Mouse (Mus musculus) heart, adult 9 months (tissue): ENCODE measurements around the gene Bmp2k.

Experiments
- DNase-seq, 2 experiments: peaks; one replicate each; pipeline ENCODE4 v3.0.0; 2022; ENCODE audit warnings: low spot score in 2 of 2

The Bmp2k gene

DNA sequence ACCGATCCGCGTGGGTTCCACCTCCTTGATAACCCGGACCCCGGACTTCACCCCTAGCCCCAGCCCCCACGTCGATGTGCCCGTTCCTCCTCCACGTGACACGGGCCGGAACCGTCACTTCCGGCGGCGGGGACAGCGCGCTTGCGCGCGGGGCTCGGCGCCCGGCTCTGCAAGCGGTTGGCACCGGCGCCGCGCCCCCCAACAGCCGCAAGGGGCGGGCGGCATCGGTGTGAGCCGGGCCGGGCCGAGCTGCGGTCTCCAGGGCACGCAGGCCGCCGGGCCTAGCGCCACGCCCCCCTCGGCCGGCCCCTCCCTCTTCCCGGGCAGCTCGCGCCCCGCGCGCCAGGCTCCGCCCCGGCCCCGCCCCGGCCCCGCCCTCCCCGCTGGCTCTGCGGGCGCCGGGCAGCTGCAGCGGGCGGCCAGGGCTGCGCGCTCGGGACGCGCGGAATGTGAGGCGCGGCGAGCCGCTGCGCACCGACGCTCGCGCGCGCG lies at the start of gene Bmp2k:
TSS of gene Bmp2k (plus strand) at position 380 of the 492 bp plus-strand sequence.
- peak; percentile 89 to 91 for DNase-seq

DNA sequence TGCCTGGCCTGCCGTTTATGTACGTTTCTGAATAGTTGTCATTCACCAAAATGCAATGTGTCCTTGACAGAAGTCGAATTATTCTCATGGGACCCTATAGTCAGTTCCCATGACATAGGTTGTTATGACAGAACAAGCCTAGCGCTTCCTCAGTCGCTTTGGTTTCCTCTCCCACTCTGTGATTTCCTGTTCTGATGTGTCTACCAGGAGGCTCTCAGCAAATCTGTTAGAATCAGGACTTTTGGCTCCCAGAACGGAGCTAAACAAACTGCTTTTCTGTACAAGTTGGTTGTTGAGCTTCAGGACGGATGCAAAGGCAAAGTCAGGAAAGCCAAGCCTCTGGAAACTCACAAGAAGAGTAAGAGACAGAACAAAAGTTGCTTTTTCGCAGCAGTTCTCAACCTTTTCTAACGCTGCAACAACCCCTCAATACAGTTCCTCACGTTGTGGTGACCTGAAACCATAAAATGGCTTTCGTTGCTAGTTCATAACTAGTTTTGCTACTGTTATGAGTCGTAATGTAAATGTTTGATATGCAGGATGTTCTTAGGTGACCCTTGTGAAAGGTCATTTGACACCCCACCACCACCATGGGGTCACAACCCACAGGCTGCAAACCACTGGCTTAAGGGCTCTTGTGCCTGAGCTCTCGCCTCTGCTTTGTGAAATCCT lies 48.5 kb upstream of the Bmp2k start:
- DNase-seq: peak in 1 of 2 experiments; percentile 17

DNA sequence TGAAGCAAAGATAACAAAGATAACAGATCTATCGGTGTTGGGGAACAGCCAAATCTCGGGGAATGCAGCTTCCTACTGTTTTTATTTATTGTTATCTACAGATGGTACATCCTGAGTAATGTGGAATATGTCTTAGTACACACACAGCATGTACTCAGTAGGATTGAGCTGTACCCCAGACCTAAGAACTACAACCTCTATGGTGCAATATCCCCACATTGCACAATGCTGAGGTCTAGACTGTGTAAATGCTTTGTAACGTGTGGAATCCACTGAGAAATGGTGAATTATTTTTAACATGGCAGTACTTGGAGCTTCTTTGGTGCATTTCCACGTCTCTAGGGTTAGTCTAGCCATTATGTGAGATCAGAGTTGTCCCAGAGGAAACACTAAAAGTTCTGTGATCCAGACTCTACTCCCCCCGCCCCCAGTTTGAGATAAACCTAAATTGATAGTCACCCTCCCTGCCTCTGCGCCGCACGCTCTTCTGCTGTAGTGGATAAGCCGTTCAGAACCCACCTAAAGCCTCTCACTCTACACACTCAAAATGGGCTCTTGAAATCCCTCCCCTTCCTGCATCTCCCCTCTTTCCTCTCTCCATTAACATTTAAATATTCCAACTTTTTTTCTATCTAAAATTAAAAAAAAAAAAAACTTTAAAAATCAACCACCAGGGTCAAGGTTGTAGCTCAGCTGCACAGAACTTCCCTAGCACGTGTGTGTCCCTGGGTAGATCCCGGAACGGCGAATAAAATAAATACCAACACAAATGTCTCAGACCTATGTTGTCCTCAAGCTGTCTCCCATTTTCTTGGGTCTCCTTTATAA lies 47.4 kb upstream of the Bmp2k start:
- no peak for DNase-seq

DNA sequence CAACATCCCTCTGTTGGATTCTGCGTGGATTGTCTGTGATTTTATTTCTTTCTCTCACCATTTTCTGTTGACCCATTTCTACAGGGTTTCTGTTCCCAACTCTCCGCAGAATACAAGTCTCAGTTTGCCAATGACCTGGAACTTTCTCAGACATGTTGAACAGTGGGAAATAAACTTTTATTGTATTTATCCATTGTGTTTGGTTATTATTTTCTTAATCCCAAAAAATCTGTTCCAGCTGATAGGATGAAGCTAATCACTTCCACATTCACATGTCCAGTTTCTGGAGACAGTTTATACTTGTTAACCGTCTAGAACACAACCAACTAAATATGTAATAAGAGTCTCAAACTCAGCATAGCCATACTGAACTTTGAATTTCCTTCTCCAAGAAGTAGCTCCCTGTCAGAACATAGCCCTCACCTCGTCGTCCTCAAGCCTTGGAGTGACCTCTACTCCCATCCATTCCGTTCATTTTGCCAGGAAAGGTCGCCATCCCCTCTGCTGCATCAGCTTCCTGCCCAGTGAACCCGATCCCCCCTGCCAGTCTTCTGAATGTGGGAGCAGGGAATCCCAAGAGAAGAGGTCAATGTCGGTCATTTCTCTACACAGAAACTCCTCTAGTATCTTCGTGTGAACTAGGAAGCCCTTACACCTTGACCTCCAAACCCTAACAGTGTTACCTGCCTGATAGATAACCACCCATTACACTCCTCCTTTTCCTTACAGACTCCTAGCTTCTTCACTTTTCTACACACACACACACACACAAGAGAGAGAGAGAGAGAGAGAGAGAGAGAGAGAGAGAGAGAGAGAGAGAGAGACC lies 46.6 kb upstream of the Bmp2k start:
- DNase-seq: no peak

DNA sequence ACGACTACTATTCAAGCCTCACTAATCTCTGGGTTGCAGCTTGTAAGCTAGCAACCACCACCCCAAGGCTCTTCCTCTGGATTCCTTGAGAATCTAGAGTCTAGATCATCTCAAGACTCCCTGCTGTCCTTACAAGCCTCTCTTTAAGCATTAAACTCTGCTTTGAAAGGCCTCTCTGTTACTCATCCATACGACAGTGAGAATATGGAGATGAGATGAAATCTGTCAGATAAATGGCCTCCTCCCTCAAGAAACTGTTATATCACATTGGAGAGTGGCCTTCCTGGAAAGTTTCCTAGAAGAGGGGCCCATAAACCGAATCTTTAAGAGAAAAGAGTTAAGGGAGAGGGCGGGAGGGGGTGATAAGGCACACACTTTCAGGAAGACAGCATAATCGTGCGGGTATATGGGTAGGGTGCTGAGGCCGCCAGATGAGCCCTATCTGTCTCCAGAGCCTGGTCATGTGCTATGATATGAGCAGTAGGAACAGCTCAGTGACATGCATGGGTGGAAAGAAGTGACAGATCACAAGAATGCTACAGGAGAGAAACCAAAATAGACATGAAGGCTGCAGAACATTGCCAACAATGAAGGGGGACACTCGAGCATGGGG lies 45.9 kb upstream of the Bmp2k start:
- no peak for DNase-seq

DNA sequence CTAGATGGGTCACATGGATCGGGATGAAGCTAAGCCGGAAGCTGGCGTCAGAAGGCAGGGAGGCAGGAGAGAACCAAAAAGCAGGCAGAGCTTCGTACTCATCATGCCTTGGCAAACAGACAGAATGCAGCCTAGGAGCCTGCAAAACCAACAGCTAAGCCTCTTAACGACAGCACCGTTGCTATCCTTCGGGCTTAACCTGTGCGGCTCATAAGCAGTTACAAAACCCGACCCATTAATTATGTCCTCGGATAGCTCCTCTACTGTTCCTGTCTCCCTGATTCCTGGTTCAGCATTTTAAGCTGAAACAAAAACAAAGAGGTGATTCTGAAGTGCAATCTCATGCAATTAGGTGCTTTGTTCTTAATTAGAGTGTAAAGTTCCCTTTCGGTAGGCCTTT lies 43.4 kb upstream of the Bmp2k start:
- no peak for DNase-seq

DNA sequence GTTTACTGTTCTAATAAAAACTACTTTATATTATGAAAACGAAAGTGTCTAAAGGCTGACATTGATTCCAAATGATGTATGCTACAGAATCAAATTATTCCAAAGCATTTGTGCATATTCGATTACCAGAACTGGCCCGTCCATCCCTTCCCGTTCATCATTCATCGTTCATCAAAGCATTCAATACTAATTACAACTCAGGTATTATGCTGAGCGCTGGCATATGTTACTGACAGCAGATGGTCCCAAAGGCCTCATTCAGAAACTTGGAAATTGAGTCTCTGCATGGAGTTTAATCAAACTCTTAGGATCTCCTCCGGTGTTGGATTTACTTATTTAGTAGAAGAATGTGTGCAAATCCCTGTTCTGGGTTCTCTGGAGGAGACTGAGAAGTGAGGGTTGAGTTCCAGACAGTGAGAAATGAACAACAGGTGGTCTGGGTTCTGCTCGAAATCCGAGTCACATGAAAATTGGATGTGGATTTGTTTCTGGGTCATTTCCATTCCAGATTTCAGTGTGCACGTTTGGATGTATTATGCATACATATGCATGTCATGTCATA lies 42.9 kb upstream of the Bmp2k start:
- no peak for DNase-seq

DNA sequence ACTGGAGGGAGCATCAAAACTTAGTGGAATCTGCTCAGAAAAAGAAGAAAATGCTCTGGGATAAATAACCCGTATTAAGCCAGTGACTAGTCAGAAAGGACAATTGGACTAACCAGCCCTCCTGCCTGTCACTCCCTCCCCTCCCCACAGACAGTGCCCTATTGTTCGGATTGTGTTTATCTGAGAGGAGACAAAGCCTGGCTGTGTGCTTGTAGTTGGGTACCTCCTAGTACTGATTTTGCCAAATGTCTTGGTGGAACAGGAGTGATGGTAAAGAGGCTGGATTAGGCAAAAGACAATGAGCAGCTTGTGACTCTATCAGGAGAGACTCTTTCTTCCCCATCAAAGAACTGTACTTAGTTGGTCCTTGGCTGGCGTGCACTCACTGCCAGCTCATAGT lies 40.6 kb upstream of the Bmp2k start:
- no peak for DNase-seq

DNA sequence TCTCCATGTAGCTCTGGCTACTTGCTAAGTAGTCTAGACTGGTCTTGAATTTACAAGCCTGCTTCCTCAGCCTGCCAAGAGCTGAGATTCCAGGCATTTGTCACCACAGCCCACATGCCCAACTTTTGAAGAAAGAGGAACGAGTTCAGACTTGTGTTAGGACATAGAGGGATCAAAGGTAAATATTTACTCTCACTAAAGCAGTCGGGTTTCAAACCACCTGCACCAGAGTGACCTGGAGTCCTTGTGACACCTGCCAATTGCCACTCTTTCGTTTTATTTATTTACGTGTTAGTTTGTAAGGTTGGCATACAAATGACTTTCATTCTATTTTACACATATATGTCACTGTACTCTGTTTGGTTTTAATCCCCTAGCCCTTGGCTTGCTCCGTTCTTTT lies 36.4 kb upstream of the Bmp2k start:
- no peak for DNase-seq

DNA sequence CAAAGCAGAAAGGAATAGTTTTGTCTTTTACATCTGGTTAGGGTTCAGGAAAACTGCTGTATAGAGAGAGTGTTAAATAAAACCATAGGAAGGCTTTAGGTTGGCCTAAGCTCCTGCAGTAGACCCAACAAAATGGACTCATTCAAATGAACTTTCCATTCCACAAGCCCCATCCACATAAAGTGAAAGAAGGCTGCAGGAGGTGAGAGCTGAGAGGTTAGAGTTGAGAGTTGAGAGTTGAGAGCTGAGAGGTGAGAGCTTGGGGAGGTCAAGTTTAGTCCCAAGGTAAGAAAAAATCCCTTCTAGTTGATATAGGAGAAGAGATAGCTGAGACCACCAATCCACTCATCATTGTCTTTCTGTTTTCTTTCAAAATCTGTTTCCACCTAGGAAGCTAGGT lies 35.6 kb upstream of the Bmp2k start:
- no peak for DNase-seq

DNA sequence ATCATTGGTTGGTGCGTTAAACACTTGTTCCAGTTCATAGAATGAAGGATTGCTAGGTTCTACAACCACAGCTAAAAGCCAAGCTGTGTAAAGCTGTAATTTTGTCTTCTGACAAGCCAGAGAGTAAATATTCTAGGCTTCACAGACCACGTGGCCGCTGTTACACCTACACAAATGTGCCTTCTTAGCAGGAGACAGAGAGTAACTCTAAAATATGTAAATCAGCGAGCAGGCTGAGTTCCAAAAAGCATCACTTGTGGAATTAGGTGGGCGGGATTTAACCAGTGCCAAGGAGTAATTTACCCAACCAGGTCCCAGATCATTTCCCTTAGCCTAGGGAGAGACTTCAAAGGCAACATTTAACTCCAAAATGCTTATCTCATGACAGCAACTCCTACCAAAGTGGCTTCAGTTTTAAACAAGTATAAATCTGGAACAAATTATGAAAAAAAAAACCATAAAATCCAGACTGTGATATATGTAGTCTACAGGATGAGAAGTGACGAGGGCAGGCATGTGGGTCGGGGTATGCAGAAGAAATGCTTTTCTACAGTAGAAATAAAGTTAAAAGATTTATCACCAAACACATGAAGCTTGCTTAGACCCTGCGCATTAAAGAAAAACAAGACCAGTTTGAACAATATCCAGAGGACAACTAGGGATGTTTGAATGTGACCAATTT lies 35.1 kb upstream of the Bmp2k start:
- no peak for DNase-seq

DNA sequence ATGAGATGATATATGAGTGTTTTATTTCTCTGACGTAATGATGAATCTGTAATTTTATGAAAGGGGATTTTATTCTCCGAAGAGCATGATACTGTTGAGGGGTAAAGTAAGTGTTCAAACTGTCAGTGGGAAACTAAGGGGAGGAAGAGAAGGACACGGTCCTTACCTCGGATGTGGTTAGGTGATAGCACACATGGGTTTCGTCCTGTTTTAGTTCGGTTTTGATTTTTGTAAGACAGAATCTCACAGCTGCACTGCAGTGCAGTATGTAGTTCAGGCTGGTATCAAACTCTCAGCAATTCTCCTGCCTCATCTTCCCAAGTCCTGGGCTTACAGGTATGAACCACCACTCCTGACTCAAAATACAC lies 34.6 kb upstream of the Bmp2k start:
- no peak for DNase-seq

DNA sequence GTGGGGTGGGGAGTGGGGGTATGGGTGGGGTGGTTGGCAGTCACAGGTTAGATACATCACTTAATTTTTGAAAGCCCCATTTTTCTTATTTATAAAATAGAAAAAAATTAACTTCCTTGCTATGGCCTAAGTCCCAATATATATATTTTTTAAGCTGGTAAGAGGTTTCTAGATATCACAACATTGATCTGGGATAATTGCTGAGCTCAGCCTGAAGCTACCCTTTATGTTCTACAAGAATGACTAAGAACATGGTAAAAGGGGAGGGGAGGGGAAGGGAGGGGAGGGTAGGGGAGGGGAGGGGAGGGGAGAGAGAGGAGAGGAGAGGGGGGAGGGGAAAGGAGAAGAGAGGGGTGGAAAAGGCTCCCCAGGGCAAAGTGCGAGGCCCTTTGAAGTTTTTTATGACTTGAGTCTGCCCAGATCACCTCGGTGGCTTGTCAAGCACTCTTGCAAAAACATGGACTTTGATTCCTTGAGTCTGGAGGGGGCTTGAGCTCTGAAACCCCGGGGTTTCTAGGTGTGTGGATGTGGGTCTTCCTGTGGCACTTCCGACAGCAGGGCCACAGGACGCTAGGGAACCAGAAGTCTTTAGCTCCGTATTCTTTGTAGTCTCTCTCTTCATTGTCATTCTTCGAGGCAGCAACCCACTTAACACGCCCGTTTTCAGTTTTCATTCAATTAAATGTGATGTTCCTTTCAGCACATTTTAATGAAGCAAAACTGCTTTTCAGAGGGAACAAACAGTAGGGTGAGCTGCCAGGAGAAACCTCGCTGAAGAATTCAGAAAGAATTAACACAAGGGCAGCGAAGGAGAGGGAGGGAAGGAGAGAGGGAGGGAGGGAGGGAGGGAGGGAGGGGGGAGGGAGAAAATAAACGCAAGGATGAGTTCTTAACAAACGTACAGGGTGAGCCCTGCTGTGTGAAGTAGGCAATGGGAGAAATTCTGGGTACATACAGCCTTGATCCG lies 33.1 kb upstream of the Bmp2k start:
- no peak for DNase-seq

DNA sequence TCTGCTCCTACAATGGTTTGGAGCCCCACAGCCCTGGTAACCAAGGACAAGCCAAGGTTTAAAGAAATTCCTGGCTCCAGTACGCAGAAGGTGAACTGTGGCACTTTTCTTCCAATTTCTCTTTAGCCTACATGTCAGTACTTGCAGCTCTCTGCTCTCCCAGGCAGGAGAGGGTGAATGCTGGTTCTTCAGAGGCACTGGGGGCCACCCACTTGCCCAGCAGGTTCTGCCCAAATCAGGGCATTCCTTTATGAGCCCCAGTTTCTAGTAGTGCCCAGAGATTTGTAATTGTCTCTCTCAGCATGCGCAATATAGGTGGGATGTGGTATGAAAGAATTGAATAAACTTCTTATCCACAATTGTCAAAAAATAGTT lies 32.5 kb upstream of the Bmp2k start:
- DNase-seq: no peak

DNA sequence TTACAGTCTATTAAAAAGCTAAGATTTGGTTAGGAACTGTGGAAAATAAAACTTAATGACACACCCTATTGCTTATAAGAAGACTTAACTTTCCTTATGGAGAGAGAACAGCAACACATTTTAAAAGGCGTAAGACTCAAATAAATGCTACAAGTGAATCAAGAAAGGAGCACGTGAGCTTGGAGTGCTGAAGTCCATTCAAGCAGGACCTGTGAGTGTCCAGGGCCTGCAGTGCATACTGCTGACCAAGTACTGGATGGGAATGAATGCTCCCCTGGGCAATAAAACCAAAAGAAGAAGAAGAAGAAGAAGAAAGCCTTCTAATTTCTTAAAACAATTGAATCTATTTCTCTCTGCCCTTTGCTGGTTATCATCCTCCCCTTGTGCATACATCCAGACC lies 32.0 kb upstream of the Bmp2k start:
- DNase-seq: no peak

DNA sequence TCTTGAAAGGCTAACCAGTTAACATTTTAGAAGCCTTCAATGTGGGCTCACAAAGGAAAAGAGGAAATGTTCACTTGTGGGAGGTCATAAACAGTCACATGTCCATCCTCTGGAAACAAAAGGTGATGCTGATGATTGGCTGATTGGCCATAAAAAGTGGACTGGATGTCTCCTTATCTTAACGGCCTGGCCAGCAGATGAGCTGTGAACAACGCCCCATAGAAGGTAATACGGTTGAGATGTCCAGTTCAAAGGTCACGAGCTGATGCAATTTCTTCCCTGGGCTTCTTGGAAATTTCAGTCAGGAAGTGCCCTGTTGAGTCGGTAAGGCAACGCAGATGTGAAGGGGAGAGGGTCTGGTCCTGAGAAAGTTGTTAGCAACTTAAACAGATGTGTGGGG lies 28.9 kb upstream of the Bmp2k start:
- no peak for DNase-seq

DNA sequence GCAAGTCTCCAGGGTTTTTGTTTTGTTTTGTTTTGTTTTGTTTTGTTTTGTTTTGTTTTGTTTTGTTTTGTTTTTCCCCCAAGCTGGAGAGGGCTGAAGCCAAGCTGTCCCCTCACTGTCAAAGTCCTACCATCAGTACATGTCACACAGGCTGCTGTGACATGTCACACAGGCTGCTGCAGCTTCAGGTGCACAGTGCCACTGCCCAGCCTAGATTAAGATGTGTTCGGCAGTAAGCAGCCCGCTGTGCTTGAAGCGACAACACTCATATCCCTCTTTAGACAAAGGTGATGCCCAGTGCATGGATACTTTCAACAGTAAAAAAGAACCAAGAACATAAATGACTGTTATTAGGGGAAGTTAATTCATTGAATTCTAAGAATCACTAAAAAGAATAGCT lies 28.5 kb upstream of the Bmp2k start:
- no peak for DNase-seq

DNA sequence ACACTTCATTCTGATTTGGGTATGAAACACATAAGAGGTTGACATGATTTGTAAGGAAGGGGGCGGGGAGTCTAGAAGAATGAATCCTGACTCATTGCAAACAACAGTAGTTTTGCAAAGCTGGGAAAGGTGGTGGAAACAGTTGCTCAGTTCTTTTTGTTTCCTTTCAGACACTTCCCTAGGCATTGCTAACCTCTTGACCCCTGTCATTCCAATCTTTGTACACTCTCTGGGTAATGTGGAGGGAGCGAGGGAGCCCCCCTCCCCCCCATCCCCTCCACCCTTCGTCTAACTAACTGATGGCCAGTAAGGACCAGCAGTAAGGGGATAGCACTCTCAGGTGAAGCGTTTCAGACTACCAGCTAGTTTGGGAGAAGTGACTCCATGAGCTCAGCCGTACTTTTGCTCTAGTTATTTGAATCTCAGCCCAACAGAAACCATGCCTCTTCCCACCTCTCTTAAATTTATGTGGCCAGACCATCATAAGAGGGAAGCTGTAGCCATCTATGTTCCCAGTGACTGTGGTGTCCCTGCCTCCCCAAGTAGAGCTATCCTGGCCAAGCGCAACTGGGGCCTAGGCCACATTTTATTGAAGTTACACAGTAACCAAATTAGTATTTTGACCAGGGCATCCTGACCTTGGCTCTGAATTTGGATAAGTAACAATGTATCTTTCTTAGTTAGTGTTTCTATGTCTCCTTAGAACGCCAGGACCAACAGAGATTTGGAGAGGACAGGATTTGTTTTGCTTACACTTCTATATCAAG lies 27.6 kb upstream of the Bmp2k start:
- DNase-seq: no peak

DNA sequence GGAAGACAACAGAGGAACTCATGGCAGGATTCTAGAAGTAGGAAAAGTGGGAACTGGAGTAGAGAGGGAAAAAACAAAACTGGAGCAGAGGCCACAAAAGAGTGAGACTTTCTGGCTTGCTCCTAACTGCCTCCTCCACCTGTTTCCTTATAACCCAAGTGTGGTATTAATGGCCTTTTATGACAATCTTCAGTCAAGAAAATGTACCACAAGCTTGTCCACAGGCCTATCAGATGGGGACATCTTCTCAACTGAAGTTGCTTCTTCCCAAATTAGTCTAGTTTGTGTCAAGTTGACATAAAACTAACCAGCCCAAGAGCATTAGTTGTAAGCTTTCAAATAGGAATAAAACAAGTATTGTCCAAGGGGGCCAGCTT lies 27.0 kb upstream of the Bmp2k start:
- no peak for DNase-seq
